Mouse (Mus musculus) liver, adult 2 months (tissue): ENCODE measurements at regions not wholly inside any gene's neighbourhood (a gene's known extent, or its start where the extent isn't known, plus 50 kb on each side); places are given as distances from the start of the nearest gene placed in this dataset.

Experiments
- CTCF ChIP-seq: fragments of 200-500 bp; IDR thresholded peaks from 2 replicates; pipeline ENCODE4 v1.5.1; 2011; ENCODE audit warnings: low read depth, low read length, control low read depth
- POLR2A ChIP-seq: fragments of 200-500 bp; IDR thresholded peaks from 2 replicates; pipeline ENCODE4 v1.6.1; 2011; ENCODE audit warnings: low read length, control low read depth; ENCODE audit not compliant: insufficient read depth; ENCODE audit errors: extremely low read depth

DNA sequence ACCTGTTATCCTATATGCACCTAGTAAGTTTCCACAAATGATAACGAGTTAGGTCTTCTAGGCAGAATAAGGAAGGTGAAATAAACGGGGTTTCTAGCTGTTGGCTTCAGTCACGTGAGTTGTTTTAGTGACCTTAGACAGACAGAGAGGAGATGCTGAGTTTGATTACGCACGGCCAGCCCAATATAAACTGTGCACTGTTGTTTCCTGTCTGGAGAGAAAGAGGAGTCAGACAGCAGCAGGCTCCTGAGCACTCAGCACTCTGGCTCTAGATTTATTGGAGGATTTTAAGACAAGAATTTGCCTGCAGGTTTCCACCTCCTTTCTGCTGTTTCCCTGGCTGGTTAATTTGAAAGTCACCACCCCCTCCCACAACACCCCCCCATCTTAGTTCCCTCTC is 570.4 kb upstream of the Nox3 start:
- TF ChIP-seq POLR2A (no peak), CTCF (no peak)
